Comparison of ENCODE assay signal across 11 mouse cellular contexts in the genomic region with DNA sequence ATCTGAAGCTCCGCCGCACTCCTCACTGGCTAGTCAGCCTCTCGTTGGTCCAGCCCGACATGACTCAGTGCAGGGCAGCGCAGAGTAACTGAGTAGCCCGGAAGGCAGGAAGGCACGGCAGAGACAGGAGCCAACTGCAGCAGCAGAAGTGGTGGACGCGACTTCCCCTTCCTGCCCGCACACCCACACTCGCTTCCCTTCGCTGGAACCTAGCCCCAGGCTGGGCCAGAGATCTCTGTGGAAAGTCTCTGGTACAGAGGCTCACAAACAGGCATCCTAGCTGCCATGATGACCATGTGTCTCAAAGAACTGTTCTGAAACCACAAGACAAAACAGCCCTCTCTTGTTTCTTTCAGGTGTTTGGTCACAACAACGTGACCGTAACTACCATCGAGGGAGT. TPM values are rescaled to one million over a fixed set of nuclear protein-coding genes. Genes with fewer than 3 reads are reported as not detected.
A peak's percentile ranks its signal among the peaks of the same experiment; 100 is the strongest.
DNase-seq lines count a peak whose midpoint lies in the region; ATAC-seq lines count a peak whose summit lies in the region.
"Had no signal": no experiment of that assay in that cellular context is flagged by ENCODE, and none has a peak within 500 bp of the region (broad histone marks: within the 10 kb centered on the region; RNA-seq: fewer than 3 reads in every experiment).

No protein-coding gene starts in this region.

- peak; percentile 26 for ATAC-seq in CD4-positive, CD25-positive, alpha-beta regulatory T cell, adult 4 months

- peak; percentile 18 for DNase-seq in kidney, postnatal 10 days
- DNase-seq in kidney, adult 9 months, result no peak
- DNase-seq in ZHBTc4 (ENCODE audit: low read depth, low spot score), result peak; percentile 67
- DNase-seq in thymus, postnatal 0 days (ENCODE audit: low spot score), result peak; percentile 65
- no peak for DNase-seq in layer of hippocampus, adult 11-12 months (ENCODE audit: low spot score)
- DNase-seq in neural tube, embryonic 10.5 days (ENCODE audit: extremely low spot score, low spot score), result no peak
- no peak for DNase-seq in retina, postnatal 1 day
- DNase-seq: cerebellum, adult 2 months; lung, embryonic 14.5 days had no signal

RNA-seq across cellular contexts. Expression of a gene that starts 41.4 kb away (rescaled TPM):
- not detected for polyA plus RNA-seq in CD4-positive, CD25-positive, alpha-beta regulatory T cell, adult 4 months (2017; shearing (Covaris generic))
- polyA plus RNA-seq in thymus, postnatal 0 days (2015; fragmentation: Nextera tagmentation; extraction: Ambion mirVana), result 13.8 and 14.4 TPM in 2 replicates
- polyA plus RNA-seq: erythroblast, embryonic 14.5 days had no signal

Comparison
In these comparisons a context has a peak if more than half of its experiments do, and no peak if none do; other contexts are left out.
1. DNase-seq: peak in kidney, postnatal 10 days (single experiment), ZHBTc4 (single experiment) and thymus, postnatal 0 days (single experiment); none in kidney, adult 9 months (single experiment), layer of hippocampus, adult 11-12 months (single experiment), neural tube, embryonic 10.5 days (single experiment) and retina, postnatal 1 day (single experiment).
2. RNA of a gene that starts 41.4 kb away (polyA plus RNA-seq): 13.8 to 14.4 TPM in thymus, postnatal 0 days; not detected in CD4-positive, CD25-positive, alpha-beta regulatory T cell, adult 4 months; every median in the first group is over 10 times any median in the second.